Mouse (Mus musculus): ENCODE results near the gene Rbfox2. TPM values are rescaled to one million over a fixed set of nuclear protein-coding genes. Genes with fewer than 3 reads are reported as not detected.

Gene Rbfox2
- polyA plus RNA-seq, 2 experiments, result 94.7 to 189 TPM

DNA sequence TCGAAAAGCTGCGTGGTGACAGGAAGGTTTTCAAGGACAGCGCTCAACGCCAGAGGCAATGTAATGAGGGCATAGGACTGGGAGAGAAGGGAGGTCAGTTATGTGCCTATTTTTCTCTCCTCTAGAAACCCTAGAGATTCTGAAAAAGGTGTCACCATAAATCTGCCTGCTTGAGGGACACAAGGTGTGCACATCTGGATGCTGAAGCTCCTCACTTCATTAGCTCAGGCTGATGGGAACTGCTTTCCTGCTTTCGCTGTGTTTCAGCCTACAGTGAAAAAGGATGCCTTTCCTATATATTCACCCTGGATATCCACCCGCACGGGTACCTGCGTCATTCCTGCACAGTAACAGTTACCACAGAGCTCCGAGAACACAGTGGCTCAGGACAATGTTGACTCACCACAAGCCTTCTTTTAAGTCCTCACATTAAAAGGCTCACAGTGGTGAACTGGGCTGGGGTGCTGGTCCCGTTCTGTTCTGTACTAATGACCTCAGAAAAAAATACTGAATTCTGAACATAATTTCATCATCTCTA lies 152.5 kb downstream of the Rbfox2 start:
- Histone ChIP-seq H3K27me3 (ENCODE audit: control insufficient read depth, insufficient read depth, low read length) (no peaks in the 10 kb centered on the region), H3K4me2 (replicated peaks; ENCODE audit: low read depth, low read length, severe bottlenecking) (peak overlapping the region; percentile 74; the same call in 1 of the 2 replicates), H3K36me3 (ENCODE audit: control insufficient read depth, insufficient read depth, low read length) (no peaks in the 10 kb centered on the region; the same call in 1 of the 2 replicates), H3K4me3 (replicated peaks; ENCODE audit: low read length) (no peak overlapping the region), H3K9ac (ENCODE audit: low read depth, low read length, severe bottlenecking) (no peak overlapping the region), H3K9me3 (ENCODE audit: control insufficient read depth, low read length) (no peaks in the 10 kb centered on the region), H3K4me1 (ENCODE audit: control insufficient read depth, insufficient read depth, low read length) (peaks cover 40% of the 10 kb centered on the region), H3K27ac (replicated peaks; ENCODE audit: low read depth, low read length) (no peak overlapping the region)
- 54% methylated on average over 10 of the region's 10 CpGs for WGBS
- TF ChIP-seq POLR2A (IDR thresholded peaks at IDR 0.05; ENCODE audit: borderline replicate concordance, extremely low read depth, insufficient read depth, insufficient read length), result no peak
- DNase-seq (ENCODE audit: low spot score) (no peak), ATAC-seq (ENCODE audit: low FRiP score, low read depth) (no peak)

DNA sequence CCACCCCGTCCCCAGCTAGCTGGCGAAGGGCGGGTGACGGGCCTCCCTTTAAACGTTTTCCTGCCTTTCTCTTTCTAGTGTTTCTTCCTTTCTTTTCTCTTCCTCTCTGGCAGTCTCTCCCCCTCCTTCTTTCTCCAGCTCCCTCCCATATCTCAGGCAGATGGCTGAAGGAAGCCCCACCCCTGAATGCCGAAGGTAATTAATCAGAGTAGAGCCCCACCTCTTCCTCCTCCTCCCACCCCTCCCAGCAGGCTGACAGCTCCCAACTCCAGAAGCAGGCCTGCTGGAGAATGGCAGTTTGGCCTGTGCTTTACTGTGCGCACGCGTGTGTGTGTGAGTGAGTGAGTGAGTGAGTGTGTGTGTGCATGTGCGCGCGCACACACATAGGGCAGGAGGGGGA lies 153.2 kb downstream of the Rbfox2 start:
- TF ChIP-seq POLR2A (IDR thresholded peaks at IDR 0.05; ENCODE audit: borderline replicate concordance, extremely low read depth, insufficient read depth, insufficient read length), result no peak
- peak overlapping the region; percentile 93 for H3K27ac ChIP-seq (replicated peaks; ENCODE audit: low read depth, low read length)
- peak; percentile 87 for ATAC-seq (ENCODE audit: low FRiP score, low read depth)
- peak overlapping the region; percentile 43 for H3K4me3 ChIP-seq (replicated peaks; ENCODE audit: low read length)
- H3K4me2 ChIP-seq (replicated peaks; ENCODE audit: low read depth, low read length, severe bottlenecking), result peak overlapping the region; percentile 74
- peaks cover 46% of the 10 kb centered on the region for H3K4me1 ChIP-seq (ENCODE audit: control insufficient read depth, insufficient read depth, low read length)
- WGBS, result 2% methylated on average over 12 of the region's 12 CpGs
- H3K9me3 ChIP-seq (ENCODE audit: control insufficient read depth, low read length), result no peaks in the 10 kb centered on the region
- no peaks in the 10 kb centered on the region for H3K27me3 ChIP-seq (ENCODE audit: control insufficient read depth, insufficient read depth, low read length)
- H3K36me3 ChIP-seq (ENCODE audit: control insufficient read depth, insufficient read depth, low read length), result no peaks in the 10 kb centered on the region; the same call in 1 of the 2 replicates
- DNase-seq (ENCODE audit: low spot score), result peak; percentile 93
- peak overlapping the region; percentile 62 for H3K9ac ChIP-seq (ENCODE audit: low read depth, low read length, severe bottlenecking)

DNA sequence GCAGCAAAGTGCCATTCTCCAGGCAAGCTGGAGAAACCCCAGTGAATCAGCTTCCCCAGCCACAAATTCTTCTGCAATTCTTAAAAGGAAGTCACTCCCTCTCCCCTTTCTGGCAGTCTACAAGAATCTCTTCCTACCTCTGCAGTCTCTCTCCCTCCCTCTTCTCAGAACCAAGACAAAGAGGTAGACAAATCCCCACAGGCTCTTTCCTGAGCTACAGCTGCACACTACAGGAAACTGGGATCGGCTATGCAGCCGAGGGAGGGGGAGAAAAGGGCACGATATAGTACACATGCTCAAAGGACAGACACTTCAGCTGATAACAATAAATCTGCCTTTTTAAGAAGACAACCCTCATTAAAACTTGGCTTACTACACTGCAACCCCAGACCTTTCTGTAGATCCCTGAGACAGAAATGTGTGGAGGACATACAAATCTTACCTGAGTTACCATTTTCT lies 153.7 kb downstream of the Rbfox2 start:
- 0% methylated on average over 3 of the region's 3 CpGs for WGBS
- Histone ChIP-seq H3K4me2 (replicated peaks; ENCODE audit: low read depth, low read length, severe bottlenecking) (peak overlapping the region; percentile 74), H3K9me3 (ENCODE audit: control insufficient read depth, low read length) (no peaks in the 10 kb centered on the region), H3K9ac (ENCODE audit: low read depth, low read length, severe bottlenecking) (peak overlapping the region; percentile 62), H3K27me3 (ENCODE audit: control insufficient read depth, insufficient read depth, low read length) (no peaks in the 10 kb centered on the region), H3K4me1 (ENCODE audit: control insufficient read depth, insufficient read depth, low read length) (peaks cover 44% of the 10 kb centered on the region), H3K36me3 (ENCODE audit: control insufficient read depth, insufficient read depth, low read length) (no peaks in the 10 kb centered on the region; the same call in 1 of the 2 replicates), H3K4me3 (replicated peaks; ENCODE audit: low read length) (peak overlapping the region; percentile 43), H3K27ac (replicated peaks; ENCODE audit: low read depth, low read length) (peak overlapping the region; percentile 93)
- ATAC-seq (ENCODE audit: low FRiP score, low read depth) (peak; percentile 64), DNase-seq (ENCODE audit: low spot score) (peak; percentile 67)
- peak; percentile 39; the same call in 1 of the 2 replicates for TF ChIP-seq POLR2A (IDR thresholded peaks at IDR 0.05; ENCODE audit: borderline replicate concordance, extremely low read depth, insufficient read depth, insufficient read length)

DNA sequence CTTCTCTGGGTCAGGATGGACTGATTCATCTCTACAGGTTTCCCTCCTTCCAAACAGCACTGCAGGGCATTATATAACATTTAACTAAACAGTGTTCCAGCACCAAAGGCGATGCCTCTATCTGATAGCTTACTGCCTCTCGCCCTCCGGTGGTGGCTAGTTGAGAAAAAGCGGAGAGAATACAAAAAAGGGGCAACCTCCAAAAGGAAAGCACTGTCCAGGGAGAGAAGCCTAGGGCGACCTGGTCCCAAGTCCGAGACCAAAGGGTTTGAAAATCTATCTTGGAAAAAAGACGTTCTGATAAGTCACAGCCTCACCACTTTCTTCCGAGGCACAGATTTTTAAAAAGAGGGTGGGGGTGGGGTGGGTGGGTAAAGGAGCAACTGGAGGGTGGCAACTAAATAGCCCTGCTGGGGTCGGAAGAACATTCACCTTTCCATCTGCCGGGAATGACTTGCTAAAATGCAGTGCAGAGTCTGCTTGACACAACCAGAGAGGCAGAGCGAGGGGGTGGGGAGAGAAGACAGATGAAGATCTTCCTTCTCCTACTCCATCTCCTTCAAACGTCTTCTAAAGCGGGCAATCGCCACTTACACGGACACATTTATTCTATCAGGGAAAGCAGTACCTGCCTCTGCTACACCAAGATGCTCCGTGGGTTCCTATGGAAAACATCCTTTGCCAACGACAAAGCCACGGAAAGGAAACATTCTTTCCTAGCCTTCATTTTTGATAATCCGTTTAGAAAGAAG lies 154.3 kb downstream of the Rbfox2 start:
- Histone ChIP-seq H3K27me3 (ENCODE audit: control insufficient read depth, insufficient read depth, low read length) (no peaks in the 10 kb centered on the region), H3K9me3 (ENCODE audit: control insufficient read depth, low read length) (no peaks in the 10 kb centered on the region), H3K4me3 (replicated peaks; ENCODE audit: low read length) (peak overlapping the region; percentile 43), H3K27ac (replicated peaks; ENCODE audit: low read depth, low read length) (peak overlapping the region; percentile 93), H3K9ac (ENCODE audit: low read depth, low read length, severe bottlenecking) (peak overlapping the region; percentile 62), H3K4me1 (ENCODE audit: control insufficient read depth, insufficient read depth, low read length) (peaks cover 44% of the 10 kb centered on the region), H3K4me2 (replicated peaks; ENCODE audit: low read depth, low read length, severe bottlenecking) (peak overlapping the region; percentile 74), H3K36me3 (ENCODE audit: control insufficient read depth, insufficient read depth, low read length) (no peaks in the 10 kb centered on the region; the same call in 1 of the 2 replicates)
- TF ChIP-seq POLR2A (IDR thresholded peaks at IDR 0.05; ENCODE audit: borderline replicate concordance, extremely low read depth, insufficient read depth, insufficient read length), result no peak
- ATAC-seq (ENCODE audit: low FRiP score, low read depth) (no peak), DNase-seq (ENCODE audit: low spot score) (no peak)
- 2% methylated on average over 19 of the region's 19 CpGs for WGBS

DNA sequence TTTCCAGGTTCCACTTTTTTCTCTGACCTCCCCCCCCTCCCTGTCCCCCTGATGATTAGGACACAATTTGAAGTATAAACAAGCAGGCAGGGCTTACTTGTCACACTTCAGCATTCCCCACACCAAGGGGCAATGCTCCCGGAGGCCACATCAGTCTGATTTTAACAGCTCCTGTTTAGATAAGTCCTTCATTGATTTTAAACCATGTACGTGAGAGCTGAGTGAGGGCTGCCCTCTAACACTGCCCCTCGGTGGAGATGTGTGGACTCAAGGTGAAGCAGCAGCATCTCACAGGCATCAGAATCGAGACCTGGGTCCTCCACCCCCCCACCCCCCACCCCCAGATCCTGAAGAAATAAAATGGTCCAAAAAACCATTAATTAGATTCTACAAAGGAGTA lies 155.0 kb downstream of the Rbfox2 start:
- ATAC-seq (ENCODE audit: low FRiP score, low read depth) (no peak), DNase-seq (ENCODE audit: low spot score) (no peak)
- H3K4me3 ChIP-seq (replicated peaks; ENCODE audit: low read length), result peak overlapping the region; percentile 43
- H3K27me3 ChIP-seq (ENCODE audit: control insufficient read depth, insufficient read depth, low read length), result no peaks in the 10 kb centered on the region
- H3K9ac ChIP-seq (ENCODE audit: low read depth, low read length, severe bottlenecking), result peak overlapping the region; percentile 62
- 10% methylated on average over 4 of the region's 4 CpGs for WGBS
- H3K4me1 ChIP-seq (ENCODE audit: control insufficient read depth, insufficient read depth, low read length), result peaks cover 41% of the 10 kb centered on the region
- H3K4me2 ChIP-seq (replicated peaks; ENCODE audit: low read depth, low read length, severe bottlenecking), result peak overlapping the region; percentile 74
- peaks cover 3% of the 10 kb centered on the region; the same call in 1 of the 2 replicates for H3K36me3 ChIP-seq (ENCODE audit: control insufficient read depth, insufficient read depth, low read length)
- TF ChIP-seq POLR2A (IDR thresholded peaks at IDR 0.05; ENCODE audit: borderline replicate concordance, extremely low read depth, insufficient read depth, insufficient read length), result no peak
- H3K27ac ChIP-seq (replicated peaks; ENCODE audit: low read depth, low read length), result no peak overlapping the region
- H3K9me3 ChIP-seq (ENCODE audit: control insufficient read depth, low read length), result no peaks in the 10 kb centered on the region
